Mouse (Mus musculus) spleen, postnatal 14 days (tissue): Measurements from ENCODE around the gene Rft1.
"Not testable (repeated sequence)": the region's sequence is repeated elsewhere in the genome, so short reads cannot be mapped to it uniquely, and the experiment has no call there.

ENCODE experiments used
- DNase-seq, 2 experiments: peaks; one replicate each; pipeline ENCODE4 v3.0.0; 2021 to 2022; ENCODE audit warnings: low spot score in 2 of 2

The Rft1 gene

GRCm38 (mm10) chr14:30671986-30672312 is 17.8 kb downstream of the Rft1 start:
- DNase-seq = peak; percentile 72 to 87

DNA sequence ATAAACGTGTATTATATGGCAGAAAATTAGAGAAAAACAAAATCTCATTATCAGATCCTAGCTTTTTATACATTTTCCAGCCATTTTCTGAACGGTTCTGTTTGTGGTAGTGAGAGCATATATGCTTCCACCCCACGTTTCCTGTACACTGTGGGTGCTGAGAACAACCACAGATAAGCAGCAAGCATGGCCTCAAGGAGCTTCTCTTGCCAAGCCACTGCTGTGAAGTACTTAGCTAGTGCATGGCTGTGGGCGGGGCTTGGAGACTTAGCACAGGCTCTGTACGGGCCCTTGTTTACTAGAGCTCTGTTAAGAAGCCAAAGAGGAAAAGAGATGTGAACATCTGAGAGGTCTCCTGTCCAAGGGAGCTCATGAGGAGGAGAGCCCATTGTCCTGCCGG is 20.8 kb downstream of the Rft1 start:
- no peak for DNase-seq

DNA sequence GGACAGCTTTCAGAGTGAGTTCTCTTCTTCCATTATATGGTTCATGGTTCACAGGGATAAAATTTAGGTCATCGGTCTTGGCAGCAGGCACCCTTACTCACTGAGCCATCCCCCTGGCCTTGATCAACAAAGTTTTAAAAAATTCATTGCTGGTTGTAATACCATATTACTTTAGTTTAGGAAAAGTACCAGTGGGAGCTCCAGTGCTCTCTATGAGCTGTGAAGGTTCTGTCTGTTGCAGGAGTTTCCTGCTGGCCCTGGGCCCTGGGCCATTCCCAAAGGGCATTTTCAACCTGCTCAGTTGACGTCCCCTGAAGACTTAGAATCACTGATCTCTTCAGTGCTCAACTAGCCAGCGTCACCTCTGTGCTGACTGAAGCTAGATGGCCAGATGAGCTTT is 28.0 kb downstream of the Rft1 start:
- DNase-seq = no peak

DNA sequence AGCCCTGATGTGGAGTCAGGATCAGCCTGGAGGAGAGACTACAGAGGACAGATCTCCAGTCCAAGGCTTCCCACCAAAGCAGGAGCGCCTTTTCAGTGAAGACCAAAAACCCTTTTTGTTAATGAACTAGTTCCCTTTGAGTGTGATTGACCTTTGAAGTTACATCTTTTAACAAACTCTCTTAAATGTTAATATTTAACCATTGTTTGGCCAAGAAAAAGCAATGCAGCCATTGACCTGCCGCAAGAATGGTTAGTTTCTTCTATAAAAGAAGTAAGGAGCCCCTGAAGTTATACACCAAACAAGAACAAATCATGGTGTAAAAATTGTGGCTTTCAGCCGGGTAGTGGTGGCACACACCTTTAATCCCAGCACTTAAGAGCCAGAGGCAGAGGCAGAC is 36.5 kb downstream of the Rft1 start:
- DNase-seq = no peak

DNA sequence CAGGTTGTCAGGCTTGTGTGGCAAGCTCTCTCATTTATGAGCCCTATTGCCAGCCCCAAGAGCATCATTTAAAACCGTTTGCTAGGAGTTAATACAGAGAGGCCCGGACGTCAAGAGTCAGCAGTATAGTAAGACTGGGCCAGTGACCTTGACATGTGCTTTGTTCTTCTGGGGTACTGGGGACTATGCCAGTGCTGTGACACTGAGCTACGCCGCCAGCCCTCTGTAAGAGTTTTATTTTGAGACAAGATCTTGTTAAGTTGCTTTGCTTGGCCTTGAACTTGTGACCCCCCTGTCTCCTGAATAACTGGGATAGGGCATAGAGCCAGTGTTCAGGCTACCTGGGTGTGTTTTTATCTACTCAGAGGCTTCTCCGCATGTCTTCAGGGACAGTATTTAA is 38.3 kb downstream of the Rft1 start:
- DNase-seq = no peak

DNA sequence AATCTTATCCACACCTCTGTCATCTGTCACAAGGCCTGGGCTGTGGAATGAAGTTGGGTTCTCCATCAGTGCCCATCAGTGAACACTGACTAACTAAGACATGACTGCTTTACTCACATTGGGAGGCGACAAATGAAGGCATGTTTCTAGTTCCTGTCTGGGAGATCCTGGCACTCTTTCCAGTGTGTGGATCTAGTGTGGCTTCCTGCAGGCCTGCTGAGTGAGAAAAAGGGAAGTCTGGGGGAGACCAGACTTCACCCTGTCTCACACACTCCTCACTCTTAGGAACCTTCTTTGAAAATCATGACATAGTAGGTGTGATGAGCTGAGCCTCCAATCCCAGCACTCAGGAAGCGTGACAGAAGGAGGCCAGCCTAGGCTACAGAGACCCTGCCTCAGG is 40.6 kb downstream of the Rft1 start:
- no peak for DNase-seq

- DNase-seq = peak in 1 of 2 experiments; percentile 11
Observed at GRCm38 (mm10) chr14:30695609-30696008, 41.4 kb downstream of the Rft1 start.

- DNase-seq = no peak
Observed at GRCm38 (mm10) chr14:30697407-30698052, 43.4 kb downstream of the Rft1 start.

DNA sequence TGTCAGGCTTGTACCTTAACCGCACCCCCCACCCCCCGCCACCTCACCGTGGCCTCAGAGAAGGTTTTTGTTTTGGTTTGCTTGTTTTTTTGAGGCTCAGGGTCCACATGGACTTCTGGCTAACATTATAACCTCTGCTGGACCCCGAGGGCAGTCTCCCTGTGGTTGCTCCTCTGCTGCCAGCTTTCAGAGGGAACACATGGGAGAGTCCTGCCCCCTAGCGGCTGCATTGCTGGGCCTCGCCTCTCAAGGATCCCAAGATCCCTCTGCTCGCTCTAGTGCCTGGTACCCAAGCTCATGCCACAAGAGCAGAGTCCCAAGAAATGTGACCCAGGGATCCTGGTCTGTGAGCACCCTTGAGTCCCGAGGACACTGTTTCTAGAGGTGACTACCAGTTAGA is 45.5 kb downstream of the Rft1 start:
- DNase-seq = peak in 1 of 2 experiments; percentile 30

- no peak for DNase-seq
Observed at GRCm38 (mm10) chr14:30702512-30702911, 48.4 kb downstream of the Rft1 start.

GRCm38 (mm10) chr14:30703079-30703478 is 48.9 kb downstream of the Rft1 start:
- no peak for DNase-seq

GRCm38 (mm10) chr14:30704098-30704855 is 50.1 kb downstream of the Rft1 start:
- no peak for DNase-seq

- DNase-seq = no peak
Observed at GRCm38 (mm10) chr14:30711892-30712291, 57.7 kb downstream of the Rft1 start.

DNA sequence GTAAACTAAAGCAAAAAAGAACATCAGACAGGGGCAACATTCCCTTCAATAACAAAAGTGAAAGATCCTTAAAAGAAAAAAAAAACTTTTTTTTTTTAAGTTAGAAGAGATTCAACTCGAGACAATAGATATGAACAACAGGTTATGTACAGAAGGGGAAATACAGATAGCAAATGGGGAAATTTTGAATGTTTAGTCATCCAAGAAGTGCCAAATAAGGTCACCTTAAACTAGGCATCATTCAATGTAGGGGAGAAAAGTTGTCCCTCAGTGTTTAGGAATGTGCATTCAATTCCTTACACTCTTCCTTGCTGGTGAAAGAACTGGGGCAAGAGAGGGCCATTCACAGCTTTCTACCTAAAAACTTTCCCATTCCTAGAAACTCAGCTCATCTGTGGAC is 59.6 kb downstream of the Rft1 start:
- DNase-seq = no peak

DNA sequence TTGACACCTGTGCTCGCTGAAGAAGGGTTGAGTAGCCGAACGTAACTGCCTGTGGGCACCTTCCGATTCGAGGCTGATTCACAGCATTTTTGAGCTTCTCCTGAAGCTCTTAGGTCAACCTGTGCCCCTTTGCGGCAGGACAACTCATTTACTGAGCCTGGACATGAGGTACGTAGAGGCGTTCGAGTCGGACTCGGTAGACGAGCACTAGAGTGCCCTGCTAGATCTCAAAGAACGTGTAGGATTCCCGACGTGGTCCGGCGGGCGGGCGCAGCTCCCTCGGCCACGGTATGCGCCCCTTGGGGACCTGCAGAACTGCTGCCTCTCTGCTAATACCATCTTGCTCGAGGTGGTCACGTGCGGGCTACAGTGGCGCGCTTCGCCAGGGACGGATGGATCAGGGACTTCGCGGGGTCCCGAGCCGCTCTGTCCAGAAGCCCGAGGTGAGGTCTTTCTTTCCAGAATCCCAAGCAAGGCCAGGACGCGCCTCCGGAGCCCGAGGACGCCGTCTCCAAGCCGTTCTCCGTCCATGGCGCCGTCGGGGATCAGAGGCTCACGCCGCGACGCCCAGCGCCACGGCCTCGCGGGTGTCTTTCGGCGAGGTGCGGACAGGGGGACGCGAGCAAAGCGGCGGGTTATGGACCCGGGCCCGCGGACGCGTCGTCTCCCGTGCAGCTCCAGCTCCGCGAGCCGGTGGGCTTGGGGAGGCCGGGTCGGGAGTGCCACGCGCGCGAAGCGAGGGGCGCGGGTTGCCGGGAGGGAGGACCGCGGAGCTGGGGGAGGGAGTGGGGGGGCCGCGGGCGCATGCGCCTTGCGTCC is 60.8 kb downstream of the Rft1 start, which contains the start of gene Sfmbt1:
Gene Sfmbt1 (plus strand): TSS at position 51 of the 819 bp plus-strand sequence.
- peak in 1 of 2 experiments; percentile 20 for DNase-seq

- DNase-seq = peak; percentile 57 to 69
Observed at GRCm38 (mm10) chr14:30715618-30716050, 61.5 kb downstream of the Rft1 start.

DNA sequence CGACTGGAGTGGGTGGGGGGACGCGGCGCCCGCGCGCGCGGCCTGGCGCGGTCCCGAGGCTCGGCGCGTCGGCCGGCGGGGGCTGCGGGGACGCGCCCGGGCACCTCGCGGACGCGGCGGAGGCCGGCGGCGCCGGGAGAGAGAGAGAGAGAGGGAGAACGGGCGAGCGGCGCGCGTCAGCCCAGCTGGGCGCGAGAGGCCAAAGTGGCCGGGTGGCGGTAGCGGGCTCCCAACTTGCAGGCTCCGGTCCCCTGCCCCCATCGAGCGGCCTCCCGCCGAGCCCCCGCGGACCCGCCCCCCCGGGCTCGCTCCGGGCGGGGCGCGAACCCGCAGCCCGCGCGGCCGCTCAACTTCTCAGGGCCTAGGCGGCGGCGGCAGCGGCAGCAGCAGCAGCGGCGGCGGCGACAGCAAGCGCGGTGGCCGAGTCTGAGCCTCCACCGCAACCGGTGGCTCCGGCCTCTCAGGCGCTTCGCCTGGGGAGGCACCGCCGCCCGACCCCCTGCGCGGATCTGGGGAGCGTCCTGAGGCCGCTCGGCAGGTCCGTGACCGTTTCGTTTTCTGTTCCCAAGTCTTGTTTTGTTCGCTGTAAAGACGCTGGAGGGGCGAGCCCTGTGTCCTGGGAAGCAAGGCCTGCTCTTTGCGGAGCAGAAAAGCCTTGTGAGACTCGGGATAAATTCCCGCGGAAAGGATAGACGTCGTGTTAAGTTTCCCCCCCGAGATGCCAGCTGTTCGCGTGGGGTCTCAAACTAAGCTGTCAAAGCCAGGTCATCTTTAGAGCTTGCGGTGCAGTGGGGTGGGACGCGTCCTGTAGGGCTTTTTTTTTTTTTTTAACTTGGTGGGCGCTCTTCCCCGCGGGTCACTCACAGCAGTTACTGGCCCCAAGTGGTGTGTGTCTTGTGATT is 62.1 kb downstream of the Rft1 start:
- peak; percentile 33 to 44 for DNase-seq

DNA sequence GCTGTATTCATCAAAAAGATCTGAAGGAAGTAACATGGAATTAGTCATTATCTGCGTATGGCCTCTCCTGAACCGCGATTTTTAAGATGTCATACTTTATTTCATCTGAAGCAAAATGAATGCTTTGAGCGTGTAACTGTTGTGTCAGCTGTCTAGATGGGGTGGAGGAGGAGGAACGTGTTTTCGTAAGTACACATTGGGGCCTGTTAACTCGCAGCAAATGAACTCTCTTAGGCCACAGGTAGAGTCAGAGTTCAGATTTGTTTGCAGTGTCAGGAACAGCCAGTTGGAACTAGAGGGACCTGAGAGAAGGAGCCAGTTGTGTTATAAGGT is 62.8 kb downstream of the Rft1 start:
- no peak for DNase-seq

GRCm38 (mm10) chr14:30718696-30719095 is 64.5 kb downstream of the Rft1 start:
- not testable (repeated sequence) for DNase-seq

DNA sequence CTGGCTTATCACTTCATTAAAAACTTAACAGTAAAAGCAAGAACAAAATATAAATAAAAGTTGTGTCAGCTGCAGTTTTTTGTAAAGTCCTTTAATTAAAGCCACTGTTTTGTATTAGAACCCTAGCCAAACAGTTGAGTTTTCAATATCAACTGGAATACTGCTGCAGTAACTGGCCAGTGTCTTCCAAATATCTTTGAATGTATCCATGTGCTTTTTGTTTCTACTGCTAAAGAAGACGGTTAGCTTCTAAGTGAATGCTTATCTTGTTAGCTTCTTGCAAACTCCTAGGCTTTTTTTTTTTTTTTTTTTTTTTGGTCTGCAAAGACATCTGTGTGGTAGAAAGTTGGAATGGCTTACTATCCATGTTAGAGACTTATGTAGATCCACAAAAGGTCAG is 65.4 kb downstream of the Rft1 start:
- no peak for DNase-seq

- DNase-seq = no peak
Observed at GRCm38 (mm10) chr14:30721850-30722249, 67.7 kb downstream of the Rft1 start.

- no peak for DNase-seq
Observed at GRCm38 (mm10) chr14:30722406-30722805, 68.2 kb downstream of the Rft1 start.
